Mouse (Mus musculus) erythroblast, adult 5-6 weeks (primary cell): ENCODE measurements at regions not wholly inside any gene's neighbourhood (a gene's known extent, or its start where the extent isn't known, plus 50 kb on each side); places are given as distances from the start of the nearest gene placed in this dataset.

Experiments used
- ATAC-seq: replicated peaks from 2 replicates; pipeline ENCODE4 v1.8.0; 2016; ENCODE audit warnings: moderate number of reproducible peaks, mild to moderate bottlenecking, moderate TSS enrichment, inconsistent platforms; ENCODE audit not compliant: poor library complexity, low FRiP score, severe bottlenecking

DNA sequence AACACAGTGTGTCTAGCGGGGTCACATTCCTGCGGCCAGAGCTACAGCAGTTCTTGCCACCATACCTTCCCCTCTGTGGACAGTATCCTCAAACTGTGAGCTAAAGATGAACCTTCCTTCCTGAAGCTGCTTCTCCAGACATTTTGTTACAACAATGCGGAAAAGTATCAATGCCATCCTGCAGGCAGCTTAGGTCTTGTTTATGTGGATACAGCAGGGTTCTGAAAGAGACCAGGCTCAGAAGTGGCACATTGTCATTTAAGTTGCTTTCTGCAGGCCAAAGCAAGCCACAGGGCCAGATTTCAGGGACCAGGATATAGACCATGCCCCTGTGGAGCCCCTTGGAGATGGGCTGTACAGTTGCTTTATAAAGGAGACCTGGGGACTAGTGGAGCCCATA lies 188.3 kb upstream of the Sesn3 start:
- ATAC-seq, result no peak

DNA sequence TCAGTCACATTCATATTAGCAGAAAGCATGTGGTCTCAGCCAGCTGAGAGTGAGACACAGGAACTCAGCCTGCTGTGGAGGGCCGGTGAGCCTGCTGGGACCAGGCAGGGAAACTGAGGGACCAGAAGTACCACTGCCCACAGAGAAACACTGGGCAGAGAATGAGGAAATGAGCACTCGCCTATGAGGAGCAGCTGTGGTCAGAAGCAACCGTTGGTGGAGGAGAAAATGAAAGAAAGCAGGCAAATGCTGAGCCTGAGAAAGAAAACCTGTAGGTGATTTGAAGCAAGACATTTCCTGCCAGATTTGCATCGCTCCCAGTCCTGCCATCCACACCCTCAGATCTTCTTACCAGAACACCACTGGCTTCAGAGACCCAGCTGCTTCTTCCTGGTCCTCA lies 187.0 kb upstream of the Sesn3 start:
- no peak for ATAC-seq

DNA sequence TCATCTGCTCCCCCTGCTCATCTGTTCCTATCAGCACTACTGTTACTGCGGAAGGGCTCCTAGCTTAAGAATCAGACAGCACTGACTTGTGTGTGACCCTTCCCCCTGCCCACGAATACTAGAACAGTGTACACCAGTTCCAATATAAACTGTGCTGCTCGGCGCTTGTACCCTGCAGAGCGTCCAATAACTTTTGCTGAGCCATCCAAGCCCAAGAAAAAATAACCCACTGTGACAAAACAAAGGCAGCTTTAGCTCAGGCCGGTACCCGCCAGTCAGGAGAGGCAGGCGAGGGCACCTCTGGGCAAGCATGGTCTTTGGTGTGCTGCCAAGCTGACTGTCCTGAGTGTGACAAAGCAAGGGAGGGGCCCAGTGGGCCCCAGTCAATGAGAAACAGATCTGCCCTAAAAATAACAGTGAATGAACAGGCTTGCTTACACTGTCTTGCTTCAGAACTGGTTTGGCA lies 185.0 kb upstream of the Sesn3 start:
- ATAC-seq, result no peak

DNA sequence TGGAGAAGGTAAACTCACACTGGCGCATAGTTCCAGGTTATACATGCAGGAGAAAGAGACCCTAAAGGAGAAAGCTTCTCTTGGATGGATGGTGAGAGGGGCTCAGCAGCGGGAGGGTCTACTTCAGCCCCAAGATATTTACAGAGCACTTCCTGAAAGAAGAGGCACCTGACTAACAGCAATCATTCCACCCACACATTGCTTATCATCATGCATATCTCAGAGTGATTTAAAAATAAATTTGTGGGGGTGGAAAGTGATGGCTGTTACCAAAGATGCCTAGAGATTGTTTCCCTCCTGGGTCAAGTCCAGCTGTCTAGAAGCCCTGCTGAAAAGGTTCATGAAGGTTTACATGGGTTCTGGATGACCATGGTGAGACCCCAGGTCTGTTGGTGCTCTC lies 184.4 kb upstream of the Sesn3 start:
- ATAC-seq, result no peak

DNA sequence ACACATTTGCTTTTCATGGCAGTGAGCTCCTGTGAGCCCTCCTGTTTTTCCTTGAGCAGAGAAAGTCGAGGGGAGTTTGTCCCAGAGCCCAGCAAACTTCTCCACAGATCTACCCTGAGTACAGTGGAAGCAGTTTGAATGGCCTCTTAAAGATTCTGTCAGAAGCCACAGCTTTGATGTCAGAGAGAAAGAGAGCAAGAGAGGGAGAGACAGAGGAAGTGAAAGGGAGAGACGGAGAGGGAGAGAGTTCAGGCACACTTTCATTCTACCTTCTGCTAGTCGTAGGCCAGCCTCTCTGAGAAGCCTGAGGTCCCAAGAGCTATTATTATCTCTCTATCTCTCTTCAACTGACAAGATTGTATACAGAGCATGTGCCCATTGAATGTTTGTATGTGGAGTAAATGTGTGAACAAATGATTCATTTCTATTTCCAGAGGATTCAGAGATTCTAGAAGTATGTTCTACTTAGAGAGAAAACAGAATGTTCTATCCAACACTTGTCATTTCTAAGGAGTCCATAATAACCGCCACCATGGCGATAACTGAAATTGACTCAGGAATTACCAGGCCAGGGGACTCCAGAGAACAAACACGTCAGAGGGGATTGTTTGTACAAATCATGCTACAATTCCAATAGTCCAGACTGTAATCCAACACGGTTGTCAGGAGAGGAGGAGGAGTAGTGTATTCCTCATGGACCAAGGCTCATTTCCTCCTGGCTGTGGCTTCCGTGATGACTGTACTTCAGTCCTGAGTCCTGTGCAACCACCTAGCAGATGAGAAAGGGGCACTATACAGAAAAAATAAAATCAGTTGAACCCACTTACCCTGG lies 183.6 kb upstream of the Sesn3 start:
- no peak for ATAC-seq

DNA sequence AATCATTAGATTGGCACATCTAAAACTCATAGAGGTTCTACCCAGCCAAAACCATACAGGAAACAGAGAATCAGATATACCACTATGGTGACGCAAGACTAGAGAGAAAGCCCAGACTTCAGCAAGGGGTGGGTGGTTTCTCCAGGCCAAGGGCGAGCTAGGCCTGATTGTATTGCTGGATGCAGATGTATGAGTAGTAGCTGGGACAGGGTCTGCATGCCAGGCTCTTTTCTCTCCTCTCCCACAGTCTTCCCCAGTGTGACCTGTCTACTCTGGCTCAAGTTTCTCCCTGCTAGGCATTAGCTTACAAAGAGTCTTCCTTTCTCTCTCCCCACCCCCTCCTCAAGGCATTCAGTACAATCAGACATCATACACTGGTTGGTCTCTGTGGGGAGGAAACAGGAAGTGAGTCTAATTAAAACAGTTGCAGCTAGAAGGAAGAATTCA lies 181.8 kb upstream of the Sesn3 start:
- no peak for ATAC-seq

DNA sequence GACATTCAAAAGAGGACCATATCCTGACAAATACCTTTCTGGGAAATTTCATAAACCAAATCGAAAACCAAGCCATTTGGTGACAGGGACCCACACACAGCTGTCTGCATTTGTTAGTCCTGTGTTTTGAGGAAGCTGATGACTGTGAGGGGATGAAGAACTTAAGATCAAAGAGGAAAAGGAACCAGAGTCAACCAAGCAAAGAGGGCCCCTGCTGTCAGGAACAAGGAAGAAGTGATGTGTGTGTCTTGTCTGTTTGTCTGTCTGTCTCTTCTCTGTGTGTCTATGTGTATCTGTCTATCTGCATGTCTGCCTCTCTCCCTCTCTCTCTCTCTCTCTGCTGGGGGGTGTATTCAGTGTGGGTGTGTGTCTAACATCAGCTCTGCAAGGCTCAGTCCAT lies 171.3 kb upstream of the Sesn3 start:
- ATAC-seq, result no peak

DNA sequence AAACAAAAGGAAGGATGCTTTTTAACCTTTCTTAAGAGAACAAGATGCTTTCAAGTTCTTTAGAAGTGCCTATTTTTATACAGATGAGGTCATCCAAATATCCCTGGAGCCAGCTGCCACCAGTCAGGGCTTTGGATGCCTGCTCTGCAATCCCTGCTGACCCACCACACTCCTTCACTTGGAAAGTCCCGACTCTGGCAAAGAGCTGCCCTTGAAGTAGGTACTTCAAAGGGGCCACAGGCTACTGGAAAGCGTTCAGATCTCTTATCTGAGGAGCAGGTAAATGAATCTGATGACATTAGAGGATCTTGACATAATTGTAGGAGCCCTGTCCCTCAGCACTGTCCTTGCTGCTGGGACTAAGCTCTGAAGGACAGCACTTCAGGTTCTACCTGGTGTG lies 169.9 kb upstream of the Sesn3 start:
- ATAC-seq, result no peak

DNA sequence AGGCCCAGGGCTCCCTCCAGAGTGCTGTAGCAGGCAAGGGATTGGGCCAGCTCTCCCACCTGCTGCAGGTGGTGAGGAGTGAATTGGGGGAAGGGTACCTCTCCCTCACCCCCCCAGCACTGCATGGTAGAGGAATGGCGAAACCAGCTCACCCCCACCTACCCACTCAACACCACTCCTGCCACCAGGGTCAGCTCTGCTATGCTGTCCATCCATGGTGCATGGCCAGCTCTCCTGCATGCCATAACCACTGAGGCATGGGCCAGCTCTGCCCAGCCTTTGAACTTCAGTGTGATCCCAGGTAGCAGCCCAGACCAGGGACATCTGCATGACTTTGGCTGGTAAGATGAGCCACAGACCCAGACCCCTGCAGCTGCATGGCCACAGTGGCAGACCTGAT lies 168.5 kb upstream of the Sesn3 start:
- ATAC-seq, result no peak

DNA sequence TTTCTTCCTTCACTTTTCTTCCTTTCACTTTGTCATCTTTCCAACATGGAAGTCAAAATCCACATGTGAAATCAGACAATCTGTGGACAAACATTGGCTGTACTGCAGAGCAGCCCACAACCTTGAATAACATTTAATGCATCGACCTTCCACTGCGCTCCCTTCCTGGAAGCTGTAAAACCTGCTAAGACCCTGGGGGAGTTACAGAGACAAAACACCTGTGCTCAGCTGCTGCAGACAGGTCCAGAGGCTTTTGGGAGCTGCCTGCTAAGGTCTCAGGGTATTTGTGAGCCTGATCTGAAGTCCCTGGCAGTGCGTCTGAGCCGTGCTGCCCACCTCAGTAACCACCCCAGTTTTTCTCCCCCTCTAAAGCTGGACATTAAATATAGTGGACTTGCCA lies 166.1 kb upstream of the Sesn3 start:
- ATAC-seq, result no peak

DNA sequence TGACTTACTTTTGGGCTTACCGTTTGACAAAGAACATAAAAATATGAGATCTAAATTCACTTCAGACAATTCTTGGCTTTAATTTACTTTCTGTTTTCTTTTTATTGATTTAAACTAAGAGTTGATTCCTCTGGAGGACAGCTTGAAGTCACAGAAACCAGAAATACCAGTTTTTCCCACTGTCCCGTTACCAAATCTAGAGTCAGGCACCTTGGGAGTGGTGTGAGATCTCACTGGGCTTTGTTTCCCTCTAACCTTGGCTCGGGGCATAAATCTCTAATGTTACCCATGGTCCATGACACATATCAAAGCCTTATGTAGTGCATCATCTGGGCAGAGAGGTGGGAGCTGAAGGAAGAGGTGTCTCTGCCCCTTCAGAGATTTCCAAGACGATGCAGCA lies 165.4 kb upstream of the Sesn3 start:
- ATAC-seq, result no peak

DNA sequence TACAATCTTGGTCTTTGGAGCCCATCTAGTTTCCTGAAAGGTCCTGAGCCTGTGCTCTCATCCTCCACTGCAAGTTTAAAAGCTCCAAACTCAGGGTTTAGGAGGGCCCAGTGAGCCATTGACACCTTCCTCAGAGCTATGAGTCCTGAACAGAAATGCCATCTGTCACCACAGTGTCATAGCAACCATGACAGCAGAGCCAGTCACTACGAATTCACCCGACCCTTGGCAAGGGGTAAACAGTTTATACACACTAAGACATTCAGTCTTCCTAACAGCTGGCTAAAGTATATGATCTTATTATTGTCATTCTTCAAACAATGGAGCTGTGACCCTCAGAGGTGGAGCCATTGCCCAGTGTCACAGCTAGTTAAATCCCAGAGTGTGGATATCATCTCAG lies 163.2 kb upstream of the Sesn3 start:
- ATAC-seq, result no peak

DNA sequence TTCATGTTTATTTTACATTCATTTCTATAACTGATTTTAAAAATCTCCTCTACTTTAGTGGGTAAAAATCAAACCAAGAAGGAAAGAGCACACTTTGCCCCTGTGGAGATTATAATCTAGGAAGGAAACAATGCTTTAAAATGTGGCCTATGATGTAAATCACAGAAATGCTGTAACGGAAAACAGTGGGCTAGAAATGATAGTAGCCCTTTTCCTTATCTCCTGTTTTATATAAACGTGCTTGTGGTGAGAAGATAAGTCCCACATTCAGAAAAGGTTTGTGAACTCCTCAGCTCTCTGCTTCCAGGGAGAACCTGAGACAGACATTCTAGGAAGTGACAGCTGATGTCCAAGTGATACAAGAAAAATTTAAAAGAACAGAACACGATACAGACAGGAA lies 159.3 kb upstream of the Sesn3 start:
- no peak for ATAC-seq

DNA sequence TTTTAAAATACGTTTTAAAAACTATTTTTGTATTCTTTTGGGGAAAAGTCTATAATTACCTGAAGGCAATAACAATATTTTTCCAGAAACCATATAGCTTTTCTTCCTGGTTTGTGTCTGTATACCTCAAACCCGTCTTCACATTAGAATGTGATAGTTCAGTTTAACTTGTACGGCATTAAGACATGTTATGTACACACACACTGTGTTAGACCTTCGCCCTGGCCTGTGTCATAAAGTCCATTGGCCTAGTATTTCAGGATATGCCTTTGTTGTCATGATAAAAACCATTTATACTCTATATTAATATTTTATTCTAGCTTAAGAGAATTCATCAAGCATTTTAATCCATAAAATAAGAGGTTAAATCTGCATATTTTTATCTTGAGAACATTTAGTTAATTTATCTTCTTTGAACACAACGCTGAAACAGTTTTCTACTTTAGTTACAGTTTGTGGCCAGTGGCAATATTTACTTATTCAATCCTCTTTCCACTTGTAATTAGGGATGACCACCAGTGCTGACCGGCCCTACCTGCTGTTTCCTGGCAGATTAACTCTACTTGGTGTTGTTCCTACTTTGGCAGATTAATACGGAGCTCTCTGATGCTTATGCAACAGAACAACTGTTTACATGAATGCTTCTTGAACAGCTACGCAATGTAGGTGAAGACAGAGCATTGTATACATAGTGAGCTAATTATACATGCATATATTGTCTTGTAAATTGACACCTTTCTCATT lies 158.6 kb upstream of the Sesn3 start:
- no peak for ATAC-seq

DNA sequence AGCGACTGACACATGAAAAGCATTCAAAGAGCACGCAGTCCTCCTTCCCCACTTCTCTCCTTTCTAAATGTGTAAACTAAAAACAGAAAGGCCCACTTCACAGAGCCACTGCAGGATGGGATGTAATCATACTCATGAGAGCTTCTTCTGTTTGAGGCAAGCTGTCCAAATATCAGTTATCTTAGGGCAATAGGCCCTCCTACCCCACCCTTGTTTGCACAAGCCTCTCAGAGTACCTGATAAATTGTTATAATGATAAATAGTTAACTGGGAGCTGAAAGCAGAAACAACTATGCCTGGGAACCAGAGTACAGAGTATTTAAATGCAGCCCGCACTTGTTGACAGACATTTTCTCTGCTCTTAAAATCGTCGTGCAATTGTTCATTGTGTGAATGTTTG lies 141.5 kb upstream of the Sesn3 start:
- no peak for ATAC-seq

DNA sequence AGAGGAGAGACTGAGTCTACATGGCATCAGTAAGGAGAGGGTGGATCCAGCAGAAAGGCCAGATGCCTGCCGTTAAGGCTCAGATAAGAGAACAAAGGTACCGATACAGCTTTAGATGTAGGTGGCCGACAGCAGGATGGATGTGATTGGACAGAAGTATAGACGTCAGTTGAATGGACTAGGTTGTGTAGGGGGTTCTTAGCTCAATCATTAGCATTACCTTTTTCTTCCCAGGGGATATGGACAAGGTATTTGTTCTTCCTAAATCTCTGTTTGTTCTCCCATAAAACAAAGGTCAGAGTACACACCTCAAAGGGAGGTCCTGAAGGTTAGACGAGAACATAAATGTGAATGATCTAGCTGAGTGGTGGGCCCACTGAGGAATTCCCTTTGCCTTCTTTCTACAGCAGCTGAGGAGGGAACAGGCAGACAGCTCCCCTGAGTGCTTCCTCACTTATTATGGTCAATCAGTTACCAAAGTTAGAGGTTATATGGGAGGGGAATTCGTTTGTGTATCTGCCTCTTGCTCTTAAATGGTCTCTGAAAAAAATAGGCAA lies 139.9 kb upstream of the Sesn3 start:
- no peak for ATAC-seq

DNA sequence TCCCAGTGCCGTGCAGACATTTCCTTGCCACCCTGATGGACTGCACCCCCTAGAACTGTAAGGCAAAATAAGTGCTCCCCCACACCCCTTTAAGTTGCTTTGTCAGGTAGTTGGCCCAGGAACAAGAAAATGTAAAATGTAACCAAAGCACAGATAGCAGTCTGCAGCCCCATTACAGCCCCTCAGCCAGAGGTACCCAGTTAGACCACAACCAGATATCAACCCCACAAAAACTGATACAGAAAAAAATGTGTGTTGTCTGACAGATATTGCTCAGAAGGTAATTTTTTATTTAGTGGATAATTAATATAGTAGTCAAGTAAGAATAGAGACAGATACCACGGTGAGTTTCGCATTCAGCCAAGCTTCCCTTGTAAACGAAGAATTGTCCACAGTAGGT lies 133.5 kb upstream of the Sesn3 start:
- no peak for ATAC-seq

DNA sequence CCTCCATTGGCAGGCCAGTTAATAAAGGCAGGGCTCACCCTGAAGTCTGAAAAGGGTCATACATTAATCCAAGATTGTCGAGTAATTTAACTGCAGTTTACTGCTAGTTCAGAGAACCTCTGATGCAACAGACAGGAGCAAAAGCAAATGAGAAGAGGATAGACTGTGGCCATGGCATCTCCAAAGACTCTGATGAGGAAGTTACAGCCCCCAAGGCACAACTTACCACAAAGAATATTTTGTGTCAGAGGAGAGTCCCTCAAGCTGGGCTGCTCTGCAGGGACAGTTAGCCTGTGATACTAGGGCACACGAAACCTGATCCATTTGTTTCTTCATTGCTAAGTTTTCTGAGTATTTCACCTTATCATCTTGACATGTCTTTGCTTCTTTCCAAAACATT lies 130.9 kb upstream of the Sesn3 start:
- ATAC-seq, result no peak

DNA sequence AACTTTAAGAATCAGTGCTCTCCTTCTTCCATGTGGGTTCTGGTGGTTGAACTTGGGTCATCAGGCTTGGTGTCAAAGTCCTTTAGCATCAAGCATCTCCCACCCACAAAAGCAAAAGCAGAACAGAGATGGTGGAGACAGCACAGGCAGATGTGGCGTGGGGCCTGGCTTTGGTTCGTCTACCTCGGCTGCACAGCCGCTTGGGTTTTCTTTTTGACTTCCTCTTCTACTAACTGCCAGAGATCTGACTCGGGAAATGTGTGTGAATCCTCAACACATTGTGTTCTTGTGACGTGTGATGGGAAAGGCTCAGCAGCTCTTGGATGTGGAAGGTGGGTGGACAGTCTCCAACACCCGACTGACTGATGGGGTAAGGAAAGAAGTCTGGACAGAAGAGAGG lies 127.8 kb upstream of the Sesn3 start:
- ATAC-seq, result no peak

DNA sequence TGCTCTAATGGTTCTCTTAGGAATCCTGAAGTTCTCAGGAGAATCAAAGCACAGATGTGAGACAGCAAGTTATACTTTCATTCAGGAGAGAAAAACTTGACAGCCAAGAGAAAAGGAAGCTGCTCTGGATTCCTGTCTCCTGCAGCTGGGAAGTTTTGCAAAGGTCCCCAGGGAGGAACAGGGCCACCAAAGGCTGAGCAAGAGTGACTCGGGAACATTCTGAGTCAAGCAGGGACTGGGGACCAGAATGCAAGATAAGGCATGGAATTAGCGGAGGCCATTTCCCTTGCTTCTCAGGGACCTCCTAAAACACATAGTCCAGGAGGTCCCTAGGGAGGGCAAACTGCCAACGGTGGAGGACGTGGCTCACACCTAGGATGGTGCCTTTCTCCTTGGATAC lies 127.1 kb upstream of the Sesn3 start:
- no peak for ATAC-seq

DNA sequence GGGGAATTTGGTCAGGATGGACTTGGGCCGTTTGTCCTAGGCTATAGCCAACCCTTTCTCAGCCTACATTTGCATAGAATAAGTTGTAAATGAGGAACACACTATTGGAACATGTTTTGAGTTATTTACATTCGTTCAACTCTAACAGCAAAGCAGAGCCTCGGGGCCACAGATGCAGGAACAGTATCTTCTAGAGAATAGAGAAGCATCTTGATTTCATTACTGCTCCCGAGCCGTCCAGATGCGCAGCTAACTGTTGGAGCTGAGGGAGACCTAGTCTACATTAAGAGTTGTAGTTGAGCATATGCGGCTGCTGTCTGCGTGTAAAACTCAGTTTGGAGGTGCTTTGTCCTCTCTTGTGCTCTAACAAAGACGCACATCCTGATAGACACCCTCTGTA lies 124.6 kb upstream of the Sesn3 start:
- ATAC-seq, result no peak
